Comparison of ENCODE assay signal across 20 mouse cellular contexts in the genomic region with DNA sequence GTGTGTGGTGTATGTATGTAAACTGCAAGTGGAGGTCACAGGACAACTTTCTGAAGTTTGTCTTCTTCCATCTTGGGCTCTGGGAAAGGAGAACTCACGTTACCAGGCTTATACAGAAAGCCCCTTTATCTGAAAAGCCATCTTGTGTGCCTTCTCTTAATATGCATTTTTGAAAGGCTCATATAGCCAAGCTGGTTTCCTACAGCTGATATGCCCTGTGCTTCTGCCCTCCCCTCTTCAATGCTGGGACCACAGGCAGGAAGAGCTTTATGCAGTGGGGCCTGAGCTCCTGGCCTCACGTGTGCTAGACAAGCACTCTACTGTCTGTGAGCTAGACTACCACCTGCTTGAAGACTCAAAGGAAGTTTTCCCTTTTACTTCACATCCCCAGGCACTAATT. TPM values are rescaled to one million over a fixed set of nuclear protein-coding genes. Genes with fewer than 3 reads are reported as not detected.
DNase-seq lines count a peak whose midpoint lies in the region; ATAC-seq and TF ChIP-seq lines count a peak whose summit lies in the region.
"Had no signal": no experiment of that assay in that cellular context is flagged by ENCODE, and none has a peak within 500 bp of the region (broad histone marks: within the 10 kb centered on the region; RNA-seq: fewer than 3 reads in every experiment).

No protein-coding gene starts in this region.

- H3K4me1 ChIP-seq in megakaryocyte, embryonic 14.5 days: peaks cover 21% of the 10 kb centered on the region
- peaks cover 2 to 7% of the 10 kb centered on the region in 2 experiments; a peak in 2 of 4 replicates for H3K4me1 ChIP-seq in MEL (ENCODE audit: control insufficient read depth in 1 of 2, insufficient read depth in 2 of 2, low read length in 2 of 2)
- H3K4me1 ChIP-seq: embryonic facial prominence, embryonic 15.5 days; forebrain, embryonic 10.5 days; heart, embryonic 15.5 days; hindbrain, embryonic 15.5 days had no signal

- peak; percentile 36 to 59; a peak in 3 of 4 replicates for TF ChIP-seq EP300 in MEL (IDR thresholded peaks at IDR 0.05; ENCODE audit: low read depth in 1 of 2, low read length in 2 of 2)

- H3K79me2 ChIP-seq in MEL (ENCODE audit: control insufficient read depth, insufficient read depth, low read length, poor library complexity): no peaks in the 10 kb centered on the region; the same call in 1 of the 2 replicates

- 0 out of 2 replicates have a peak overlapping the region, but pooled peaks have one; percentile 14 for H3K27ac ChIP-seq in MEL (ENCODE audit: control insufficient read depth, low read depth, low read length)
- H3K27ac ChIP-seq: embryonic facial prominence, embryonic 15.5 days; forebrain, embryonic 10.5 days; heart, adult 2 months; heart, embryonic 15.5 days; hindbrain, embryonic 15.5 days had no signal

- TF ChIP-seq RAD21 in MEL (IDR thresholded peaks at IDR 0.05; ENCODE audit: low read depth, low read length): no peak

- peak overlapping the region; percentile 41; the same call in 1 of the 2 replicates for H3K9ac ChIP-seq in MEL (ENCODE audit: control insufficient read depth, low read depth, low read length, poor library complexity, severe bottlenecking)
- H3K9ac ChIP-seq: embryonic facial prominence, embryonic 15.5 days; heart, embryonic 15.5 days; hindbrain, embryonic 15.5 days had no signal

- ATAC-seq in megakaryocyte, adult 5-6 weeks (ENCODE audit: poor library complexity, severe bottlenecking): no peak
- ATAC-seq in hematopoietic stem cell, adult 5-6 weeks (replicated peaks in 1 of 2; ENCODE audit: insufficient read depth in 1 of 2, low FRiP score in 2 of 2, low TSS enrichment in 1 of 2, low read depth in 1 of 2, poor library complexity in 2 of 2, severe bottlenecking in 2 of 2): peak; percentile 58 to 82
- ATAC-seq: activated CD4-positive, CD25-positive, alpha-beta regulatory T cell, adult 4 months; forebrain, embryonic 14.5 days; Patski had no signal

- H3K36me3 ChIP-seq in megakaryocyte, embryonic 14.5 days (replicated peaks; ENCODE audit: low read length): peaks cover 5% of the 10 kb centered on the region
- H3K36me3 ChIP-seq in MEL (ENCODE audit: control insufficient read depth in 1 of 2, insufficient read depth in 2 of 2, low read length in 2 of 2): peaks cover 0 to 6% of the 10 kb centered on the region in 2 experiments; a peak in 2 of 4 replicates
- H3K36me3 ChIP-seq: embryonic facial prominence, embryonic 15.5 days; forebrain, embryonic 10.5 days; heart, embryonic 15.5 days; hindbrain, embryonic 15.5 days had no signal

- TF ChIP-seq CTCF in MEL (IDR thresholded peaks at IDR 0.05 in 2 of 3, conservative IDR thresholded peaks at IDR 0.05 in 1 of 3; ENCODE audit: control insufficient read depth in 1 of 3, insufficient read depth in 1 of 3, low read depth in 2 of 3, low read length in 3 of 3, poor library complexity in 1 of 3, severe bottlenecking in 1 of 3): no peak

- no peak for TF ChIP-seq POLR2A in MEL (IDR thresholded peaks at IDR 0.05; ENCODE audit: control insufficient read depth in 1 of 2, insufficient read depth in 1 of 2, low read depth in 1 of 2, low read length in 2 of 2, poor library complexity in 1 of 2)

- H3K27me3 ChIP-seq in megakaryocyte, embryonic 14.5 days (replicated peaks): no peaks in the 10 kb centered on the region
- no peaks in the 10 kb centered on the region for H3K27me3 ChIP-seq in MEL (ENCODE audit: control insufficient read depth in 1 of 2, insufficient read depth in 2 of 2, low read length in 2 of 2)
- H3K27me3 ChIP-seq: embryonic facial prominence, embryonic 15.5 days; heart, embryonic 15.5 days; hindbrain, embryonic 15.5 days; Patski had no signal

- H3K4me3 ChIP-seq in megakaryocyte, embryonic 14.5 days (replicated peaks): peak overlapping the region; percentile 64
- H3K4me3 ChIP-seq in MEL (ENCODE audit: control insufficient read depth in 1 of 2, insufficient read depth in 1 of 2, low read depth in 2 of 2, low read length in 2 of 2): no peak overlapping the region
- H3K4me3 ChIP-seq: embryonic facial prominence, embryonic 15.5 days; erythroblast, embryonic 14.5 days; forebrain, embryonic 10.5 days; heart, adult 2 months; heart, embryonic 15.5 days; hindbrain, embryonic 15.5 days had no signal

- peaks cover 6% of the 10 kb centered on the region; the same call in 1 of the 2 replicates for H3K9me3 ChIP-seq in megakaryocyte, embryonic 14.5 days
- H3K9me3 ChIP-seq in MEL (replicated peaks; ENCODE audit: insufficient read depth, low read length): no peaks in the 10 kb centered on the region
- H3K9me3 ChIP-seq: embryonic facial prominence, embryonic 15.5 days; forebrain, embryonic 10.5 days; heart, embryonic 15.5 days; hindbrain, embryonic 15.5 days had no signal

- peak; percentile 68 for DNase-seq in MEL (ENCODE audit: low read depth, low spot score)
- DNase-seq in left cerebral cortex, postnatal 36 days (ENCODE audit: low spot score in 2 of 2): no peak
- no peak for DNase-seq in cerebellum, adult 18-20 months
- DNase-seq: adrenal gland, postnatal 14 days; cerebellum, adult 2 months; cerebellum, postnatal 10 days; embryo, embryonic 11 days; gastrocnemius, postnatal 10 days; heart, adult 2 months had no signal

- intact Hi-C loops in left cerebral cortex, postnatal 36 days (cut with DNase I): no loop called here

TF ChIP-seq in MEL, 35 proteins besides CTCF, POLR2A, EP300 and RAD21:
- no peak; the same call in 1 of the 2 replicates for TF ChIP-seq SMC3 (IDR thresholded peaks at IDR 0.05; ENCODE audit: low read depth, low read length)
- TF ChIP-seq MAX (IDR thresholded peaks at IDR 0.05; ENCODE audit: low read length): peak; percentile 33; the same call in 1 of the 2 replicates
- TF ChIP-seq BHLHE40 (IDR thresholded peaks at IDR 0.05; ENCODE audit: borderline replicate concordance, low read depth, low read length): peak; percentile 65; the same call in 1 of the 2 replicates
- TF ChIP-seq ELF1 (IDR thresholded peaks at IDR 0.05; ENCODE audit: low read depth, low read length): no peak
- TF ChIP-seq ZC3H11A (IDR thresholded peaks at IDR 0.05; ENCODE audit: low read depth, low read length): no peak
- no peak for TF ChIP-seq MAFK (IDR thresholded peaks at IDR 0.05; ENCODE audit: borderline replicate concordance, low read depth, low read length)
- no peak for TF ChIP-seq MYB (IDR thresholded peaks at IDR 0.05; ENCODE audit: low read depth, low read length)
- no peak for TF ChIP-seq CHD1 (IDR thresholded peaks at IDR 0.05; ENCODE audit: low read depth, low read length)
- TF ChIP-seq ETS1 (IDR thresholded peaks at IDR 0.05; ENCODE audit: low read depth, low read length): peak; percentile 78
- TF ChIP-seq GATA1 (IDR thresholded peaks at IDR 0.05; ENCODE audit: low read depth, low read length): peak; percentile 72
- no peak for TF ChIP-seq E2F4 (IDR thresholded peaks at IDR 0.05; ENCODE audit: borderline replicate concordance, low read depth, low read length)
- TF ChIP-seq RCOR1 (IDR thresholded peaks at IDR 0.05; ENCODE audit: low read depth, low read length): 0 out of 2 replicates have a peak, but pooled peaks have one; percentile 18
- 0 out of 2 replicates have a peak, but pooled peaks have one; percentile 24 for TF ChIP-seq TCF12 (IDR thresholded peaks at IDR 0.05; ENCODE audit: low read depth, low read length)
- no peak for TF ChIP-seq ZMIZ1 (IDR thresholded peaks at IDR 0.05; ENCODE audit: low read depth, low read length)
- TF ChIP-seq MAZ (IDR thresholded peaks at IDR 0.05; ENCODE audit: low read depth, low read length): no peak
- TF ChIP-seq MEF2A (IDR thresholded peaks at IDR 0.05; ENCODE audit: extremely low read depth, insufficient replicate concordance, low read depth, low read length, poor library complexity, severe bottlenecking): no peak
- TF ChIP-seq TAL1 (IDR thresholded peaks at IDR 0.05; ENCODE audit: low read length): peak; percentile 52

RNA-seq across cellular contexts. Expression of a gene that starts 19.6 kb away (rescaled TPM):
- 14.4 and 20.1 TPM in 2 replicates for polyA plus RNA-seq in megakaryocyte, embryonic 14.5 days (2012; ENCODE audit: insufficient read depth, low replicate concordance)
- 288 and 305 TPM in 2 replicates for total RNA-seq in megakaryocyte, adult 5-6 weeks (2015)
- total RNA-seq in megakaryocyte, adult 5-6 weeks (2017): 278 and 291 TPM in 2 replicates
- 12.9 and 14.8 TPM in 2 replicates for total RNA-seq in MEL (2012; rRNA removed)
- 10 to 100 TPM in 1 of 2 experiments, not detected in 1; 12.8 TPM for polyA plus RNA-seq in MEL (2012; ENCODE audit: insufficient read depth in 1 of 2, insufficient read length in 2 of 2, low read depth in 1 of 2, low replicate concordance in 2 of 2, missing spikeins in 1 of 2)
- 71.9 and 80.3 TPM in 2 replicates for total RNA-seq in hematopoietic stem cell, adult 5-6 weeks (2017)
- 100 to 1,000 TPM; 166 to 196 TPM for total RNA-seq in left cerebral cortex, postnatal 36 days (2021)
